Mouse (Mus musculus): ENCODE data around the gene Rpgrip1l. TPM values are rescaled to one million over a fixed set of nuclear protein-coding genes. Genes with fewer than 3 reads are reported as not detected.

Gene Rpgrip1l
- polyA plus RNA-seq, 1 experiment from 2014 or later = 4.2 TPM

GRCm38 (mm10) chr8:91170152-91170551 lies 142.9 kb downstream of the Rpgrip1l start:
- H3K4me1 ChIP-seq (replicated peaks) = no peaks in the 10 kb centered on the region
- no peak overlapping the region for H3K9ac ChIP-seq
- H3K9me3 ChIP-seq (replicated peaks) = no peaks in the 10 kb centered on the region
- no peak for DNase-seq
- no peaks in the 10 kb centered on the region for H3K36me3 ChIP-seq
- no peak overlapping the region for H3K27ac ChIP-seq
- no peak overlapping the region for H3K4me2 ChIP-seq
- no peak for ATAC-seq (ENCODE audit: low read depth)
- 65% methylated on average over 6 of the region's 6 CpGs for WGBS (ENCODE audit: insufficient replicate concordance)
- H3K4me3 ChIP-seq (replicated peaks) = no peak overlapping the region
- no peaks in the 10 kb centered on the region for H3K27me3 ChIP-seq

Other genes starting within 250 kb of the Rpgrip1l start
- 5.0 and 7.4 TPM in 2 replicates for gene Rbl2, start 243.2 kb downstream of the Rpgrip1l start, polyA plus RNA-seq (2015; fragmentation: Nextera tagmentation; extraction: Ambion mirVana)
- 7.6 and 9.0 TPM in 2 replicates for gene Aktip, start 113.3 kb downstream of the Rpgrip1l start, polyA plus RNA-seq (2015; fragmentation: Nextera tagmentation; extraction: Ambion mirVana)
- gene Fto, start 263 bp upstream of the Rpgrip1l start, polyA plus RNA-seq (2015; fragmentation: Nextera tagmentation; extraction: Ambion mirVana) = 16.4 and 20.8 TPM in 2 replicates